Mouse (Mus musculus) lung, postnatal 0 days (tissue): ENCODE data around the gene Ak6.

Source experiments
- CTCF ChIP-seq: IDR thresholded peaks from 2 replicates; pipeline ENCODE4 v1.5.1; 2016; ENCODE audit warnings: antibody characterized with exemption, mild to moderate bottlenecking
- EP300 ChIP-seq: IDR thresholded peaks from 2 replicates; pipeline ENCODE4 v1.6.1; 2016; ENCODE audit warnings: antibody characterized with exemption, mild to moderate bottlenecking, control low read depth

GRCm38 (mm10) chr13:100706206-100706605, 55.4 kb downstream of the Ak6 start:
- TF ChIP-seq CTCF = no peak
- no peak for TF ChIP-seq EP300
